Mouse (Mus musculus): ENCODE data around the gene Olfr1390. TPM values are rescaled to one million over a fixed set of nuclear protein-coding genes. Genes with fewer than 3 reads are reported as not detected.

Olfr1390 gene
- polyA plus RNA-seq (2017; shearing (Covaris generic)), result 0.26 TPM

GRCm38 (mm10) chr11:49334888-49335287, at the start of gene Olfr1390:
Gene Olfr1390 (plus strand): TSS chr11:49335188.

GRCm38 (mm10) chr11:49304441-49304840, 30.5 kb upstream of the Olfr1390 start, which contains the start of gene Olfr10:
Gene Olfr10 (plus strand): TSS chr11:49304741.

GRCm38 (mm10) chr11:49322442-49322841, 12.5 kb upstream of the Olfr1390 start, which contains the start of gene Olfr1391:
Gene Olfr1391 (plus strand): TSS chr11:49322742.

Other genes starting within 250 kb of the Olfr1390 start
- gene Olfr1396, start 220.3 kb upstream of the Olfr1390 start, polyA plus RNA-seq (2017; shearing (Covaris generic)), result not detected
- gene Olfr1395, start 192.9 kb upstream of the Olfr1390 start, polyA plus RNA-seq (2017; shearing (Covaris generic)), result 0.17 TPM
- gene Olfr1394, start 180.8 kb upstream of the Olfr1390 start, polyA plus RNA-seq (2017; shearing (Covaris generic)), result not detected
- 0.40 TPM for gene Btnl9, start 148.0 kb upstream of the Olfr1390 start, polyA plus RNA-seq (2017; shearing (Covaris generic))
- gene Zfp62, start 131.9 kb upstream of the Olfr1390 start, polyA plus RNA-seq (2017; shearing (Covaris generic)), result 79.0 TPM
- 28.7 TPM for gene Mgat1, start 91.0 kb upstream of the Olfr1390 start, polyA plus RNA-seq (2017; shearing (Covaris generic))
- not detected for gene Olfr1393, start 56.9 kb upstream of the Olfr1390 start, polyA plus RNA-seq (2017; shearing (Covaris generic))
- gene Olfr1392, start 49.9 kb upstream of the Olfr1390 start, polyA plus RNA-seq (2017; shearing (Covaris generic)), result 0.21 TPM
- not detected for gene Olfr10, start 30.4 kb upstream of the Olfr1390 start, polyA plus RNA-seq (2017; shearing (Covaris generic))
- gene Olfr1391, start 12.4 kb upstream of the Olfr1390 start, polyA plus RNA-seq (2017; shearing (Covaris generic)), result not detected
- gene Olfr1389, start 87.9 kb downstream of the Olfr1390 start, polyA plus RNA-seq (2017; shearing (Covaris generic)), result 0.10 TPM
- gene Olfr1388, start 101.4 kb downstream of the Olfr1390 start, polyA plus RNA-seq (2017; shearing (Covaris generic)), result not detected
- 0.12 TPM for gene Olfr1387, start 120.2 kb downstream of the Olfr1390 start, polyA plus RNA-seq (2017; shearing (Covaris generic))
- not detected for gene Olfr1386, start 129.9 kb downstream of the Olfr1390 start, polyA plus RNA-seq (2017; shearing (Covaris generic))
- gene Olfr1385, start 153.9 kb downstream of the Olfr1390 start, polyA plus RNA-seq (2017; shearing (Covaris generic)), result 0.38 TPM
- gene Olfr1384, start 171.5 kb downstream of the Olfr1390 start, polyA plus RNA-seq (2017; shearing (Covaris generic)), result not detected
- gene Olfr1383, start 184.5 kb downstream of the Olfr1390 start, polyA plus RNA-seq (2017; shearing (Covaris generic)), result not detected
- not detected for gene Olfr1382, start 193.1 kb downstream of the Olfr1390 start, polyA plus RNA-seq (2017; shearing (Covaris generic))
- not detected for gene Olfr1381, start 208.3 kb downstream of the Olfr1390 start, polyA plus RNA-seq (2017; shearing (Covaris generic))
- gene Olfr1380, start 221.7 kb downstream of the Olfr1390 start, polyA plus RNA-seq (2017; shearing (Covaris generic)), result not detected

All from effector memory CD4-positive, alpha-beta T cell, adult 7 months (primary cell).